Mouse (Mus musculus): ENCODE measurements around the gene Rfc5. TPM values are rescaled to one million over a fixed set of nuclear protein-coding genes. Genes with fewer than 3 reads are reported as not detected.

Gene Rfc5
- polyA plus RNA-seq, 1 experiment from 2014 or later: 151 TPM

DNA sequence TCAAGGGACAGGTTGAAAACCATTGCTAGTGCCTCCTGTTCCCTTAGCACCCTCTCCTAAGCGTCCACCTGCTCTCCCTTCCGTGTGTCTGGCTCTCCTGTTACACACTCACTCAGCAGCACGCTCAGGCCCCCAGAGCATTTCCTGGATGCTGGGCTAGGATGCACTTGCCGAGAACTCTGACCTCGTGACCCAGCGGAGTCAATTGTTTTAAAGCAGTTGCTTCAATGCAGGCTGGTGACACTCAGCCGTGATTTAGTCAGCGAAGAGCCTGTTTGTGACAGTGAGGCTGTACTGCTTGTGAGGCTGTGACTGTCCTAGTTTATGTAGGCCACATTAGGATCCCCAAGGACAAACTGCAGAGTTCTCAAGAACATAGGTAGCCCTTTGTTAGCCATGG, 21.6 kb downstream of the Rfc5 start:
- Histone ChIP-seq H3K27ac (replicated peaks) (no peak overlapping the region), H3K27me3 (ENCODE audit: low read depth, poor library complexity, severe bottlenecking) (no peaks in the 10 kb centered on the region), H3K4me1 (peaks cover 18% of the 10 kb centered on the region), H3K4me3 (no peak overlapping the region), H3K36me3 (peaks cover 82% of the 10 kb centered on the region), H3K9me3 (replicated peaks) (no peaks in the 10 kb centered on the region)
- no peak for DNase-seq (ENCODE audit: low spot score)
- 70% methylated on average over 8 of the region's 8 CpGs for WGBS

DNA sequence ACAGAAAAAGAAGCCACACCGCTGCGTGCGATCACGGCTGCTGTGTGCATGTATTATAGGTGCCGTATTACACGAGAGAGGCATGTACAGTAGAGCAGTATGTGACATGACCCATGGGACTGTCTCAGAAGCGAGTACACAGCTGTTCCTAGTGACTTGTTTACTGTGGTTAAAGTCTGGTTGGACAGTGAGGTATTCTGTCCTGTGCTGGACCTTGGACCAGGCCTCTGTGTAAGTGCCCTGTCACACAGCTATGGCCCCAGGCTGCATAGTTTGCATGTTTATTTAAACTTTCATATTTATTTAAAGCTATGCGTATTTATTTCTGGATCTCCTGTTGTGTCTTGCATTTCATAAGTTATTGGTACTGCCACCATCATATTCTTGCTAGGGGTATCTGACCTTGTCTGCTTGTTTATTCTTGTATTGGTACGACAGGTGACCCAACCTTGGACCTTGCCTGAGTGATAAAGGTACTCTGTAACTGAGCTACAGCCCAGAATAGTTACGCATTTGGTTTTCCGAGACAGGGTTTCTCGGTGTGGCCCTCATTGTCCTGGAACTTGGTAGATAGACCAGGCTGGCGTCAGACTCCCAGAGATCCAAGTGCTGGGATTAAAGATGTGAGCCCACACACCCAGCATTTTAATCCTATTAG, 22.8 kb downstream of the Rfc5 start:
- no peaks in the 10 kb centered on the region for H3K27me3 ChIP-seq (ENCODE audit: low read depth, poor library complexity, severe bottlenecking)
- H3K4me1 ChIP-seq: peaks cover 22% of the 10 kb centered on the region
- peaks cover 71% of the 10 kb centered on the region for H3K36me3 ChIP-seq
- H3K9me3 ChIP-seq (replicated peaks): no peaks in the 10 kb centered on the region
- no peak overlapping the region for H3K4me3 ChIP-seq
- DNase-seq (ENCODE audit: low spot score): no peak
- no peak overlapping the region for H3K27ac ChIP-seq (replicated peaks)
- WGBS: 92% methylated on average over 13 of the region's 13 CpGs

DNA sequence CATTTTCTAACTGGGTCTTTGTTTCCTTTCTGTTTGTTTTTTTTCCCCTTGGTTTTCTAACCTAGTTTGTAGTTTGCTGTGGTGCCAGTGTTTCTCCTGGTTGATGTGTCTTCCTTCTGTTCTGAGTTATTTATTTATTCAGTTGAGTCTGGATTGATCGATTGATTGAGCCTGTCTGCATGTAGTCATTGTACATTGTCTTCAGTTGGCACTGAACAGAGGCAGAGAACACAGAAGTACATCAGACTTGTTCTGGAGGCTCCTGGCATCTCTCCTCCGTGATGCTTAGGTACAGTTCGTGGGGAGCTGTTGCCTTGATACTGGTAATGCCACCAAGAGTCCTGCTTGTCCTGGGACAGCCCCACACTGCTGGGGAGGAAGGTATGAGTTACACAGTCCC, 24.0 kb downstream of the Rfc5 start:
- H3K27ac ChIP-seq (replicated peaks): no peak overlapping the region
- peaks cover 59% of the 10 kb centered on the region for H3K36me3 ChIP-seq
- no peak for DNase-seq (ENCODE audit: low spot score)
- WGBS: 85% methylated on average over 3 of the region's 3 CpGs
- no peak overlapping the region for H3K4me3 ChIP-seq
- H3K4me1 ChIP-seq: peaks cover 34% of the 10 kb centered on the region
- H3K27me3 ChIP-seq (ENCODE audit: low read depth, poor library complexity, severe bottlenecking): no peaks in the 10 kb centered on the region
- H3K9me3 ChIP-seq (replicated peaks): no peaks in the 10 kb centered on the region

DNA sequence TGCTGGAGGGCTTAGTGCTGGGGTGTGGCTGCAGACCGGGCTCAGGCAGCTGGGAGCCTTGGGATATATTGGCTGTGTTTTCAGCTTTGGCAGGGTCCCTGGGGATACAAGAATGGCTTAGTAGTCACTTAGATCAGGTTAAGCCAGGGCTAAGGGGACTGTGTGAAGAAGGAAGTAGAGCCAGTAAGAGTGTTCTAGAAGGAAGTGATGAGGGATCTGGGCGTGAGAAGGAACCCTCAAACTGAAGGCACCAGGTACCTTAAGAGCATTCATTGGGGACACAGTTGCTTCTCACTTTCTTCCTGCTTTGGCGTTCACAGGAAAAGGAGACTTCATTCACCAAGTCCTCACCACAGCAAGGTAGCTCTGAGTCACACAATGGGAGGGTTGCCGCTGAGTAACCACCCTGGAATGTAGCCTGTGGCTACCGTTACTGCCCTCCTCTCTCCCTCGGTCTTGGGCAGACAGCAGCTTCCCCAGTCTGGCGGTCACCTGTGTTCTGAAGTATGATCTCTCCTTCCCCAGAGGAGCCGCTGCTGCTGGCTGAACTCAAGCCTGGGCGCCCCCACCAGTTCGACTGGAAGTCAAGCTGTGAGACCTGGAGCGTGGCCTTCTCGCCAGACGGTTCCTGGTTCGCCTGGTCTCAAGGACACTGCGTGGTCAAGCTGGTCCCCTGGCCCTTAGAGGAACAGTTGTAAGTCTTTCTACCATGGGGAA, 25.6 kb downstream of the Rfc5 start:
- Histone ChIP-seq H3K4me3 (no peak overlapping the region), H3K27me3 (ENCODE audit: low read depth, poor library complexity, severe bottlenecking) (no peaks in the 10 kb centered on the region), H3K9me3 (replicated peaks) (no peaks in the 10 kb centered on the region), H3K36me3 (peaks cover 43% of the 10 kb centered on the region), H3K4me1 (peaks cover 48% of the 10 kb centered on the region), H3K27ac (replicated peaks) (no peak overlapping the region)
- 57% methylated on average over 15 of the region's 15 CpGs for WGBS
- DNase-seq (ENCODE audit: low spot score): no peak

DNA sequence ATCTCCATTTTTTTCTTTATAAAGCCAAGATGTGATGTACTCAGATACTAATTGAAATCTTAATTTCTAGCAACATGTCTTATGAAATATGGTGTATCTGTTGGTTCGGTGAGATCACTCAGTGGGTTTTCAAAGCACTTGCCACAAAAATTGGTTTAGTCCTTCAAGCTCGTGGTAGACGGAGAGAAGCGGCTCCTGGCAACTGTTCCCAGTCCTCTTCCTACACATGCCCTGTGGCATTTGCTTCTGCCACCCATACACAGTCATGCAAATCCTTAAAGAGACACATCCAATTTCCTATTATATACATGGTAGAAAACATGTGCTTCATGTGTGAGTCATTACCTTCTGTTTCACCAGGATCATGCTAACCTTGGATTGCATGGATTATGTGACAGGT, 27.3 kb downstream of the Rfc5 start:
- DNase-seq (ENCODE audit: low spot score): no peak
- 95% methylated on average over 4 of the region's 4 CpGs for WGBS
- Histone ChIP-seq H3K36me3 (peaks cover 30% of the 10 kb centered on the region), H3K9me3 (replicated peaks) (no peaks in the 10 kb centered on the region), H3K27me3 (ENCODE audit: low read depth, poor library complexity, severe bottlenecking) (no peaks in the 10 kb centered on the region), H3K4me1 (peaks cover 52% of the 10 kb centered on the region), H3K4me3 (no peak overlapping the region), H3K27ac (replicated peaks) (no peak overlapping the region)

DNA sequence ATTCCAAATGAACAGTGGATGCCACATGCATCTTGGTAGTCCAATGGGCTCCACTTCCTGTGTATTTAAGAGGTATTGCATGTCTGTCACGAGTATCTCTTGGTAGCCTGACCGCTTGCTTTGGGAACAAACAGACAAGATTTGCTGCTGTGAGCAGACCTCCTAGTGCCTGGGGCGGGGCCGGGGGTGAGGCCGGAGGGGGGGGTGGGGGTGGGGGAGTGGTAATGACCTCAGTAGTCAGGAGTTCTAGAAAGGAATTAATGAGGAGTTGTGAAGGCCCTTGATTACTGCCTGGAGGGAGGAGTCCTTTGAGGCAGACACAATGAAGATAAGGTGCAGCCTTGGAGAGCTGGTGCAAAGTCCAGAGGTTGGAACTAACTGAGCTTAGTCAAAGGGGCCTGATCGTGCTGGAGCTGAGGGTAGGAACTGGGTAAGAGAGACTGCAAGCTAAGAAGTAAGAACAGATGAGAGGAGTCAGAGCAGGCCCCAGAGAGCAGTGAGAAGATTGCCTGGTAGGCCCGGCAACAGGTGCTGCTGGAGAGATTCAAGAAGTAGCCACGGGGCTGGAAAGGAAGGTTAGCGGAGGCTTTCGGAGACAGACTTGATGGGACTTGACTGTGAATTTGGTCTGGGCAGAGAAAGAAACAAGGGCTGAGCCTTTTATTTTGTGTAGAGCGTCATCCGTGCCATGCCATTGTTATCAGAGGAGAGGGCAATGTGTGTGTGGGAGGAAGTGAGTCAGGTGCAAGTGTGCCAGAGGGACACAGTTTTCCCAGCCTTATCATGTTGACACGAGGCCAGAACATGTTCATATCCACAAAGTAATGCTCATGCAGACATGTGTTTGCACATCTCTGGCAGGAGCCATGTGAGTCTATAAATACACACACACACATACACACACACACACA, 28.0 kb downstream of the Rfc5 start:
- no peaks in the 10 kb centered on the region for H3K9me3 ChIP-seq (replicated peaks)
- peaks cover 25% of the 10 kb centered on the region for H3K36me3 ChIP-seq
- 55% methylated on average over 13 of the region's 13 CpGs for WGBS
- no peak for DNase-seq (ENCODE audit: low spot score)
- H3K27me3 ChIP-seq (ENCODE audit: low read depth, poor library complexity, severe bottlenecking): peaks cover under 1% of the 10 kb centered on the region; the same call in 1 of the 2 replicates
- H3K4me3 ChIP-seq: no peak overlapping the region
- peak overlapping the region; percentile 63 for H3K27ac ChIP-seq (replicated peaks)
- peaks cover 59% of the 10 kb centered on the region for H3K4me1 ChIP-seq

DNA sequence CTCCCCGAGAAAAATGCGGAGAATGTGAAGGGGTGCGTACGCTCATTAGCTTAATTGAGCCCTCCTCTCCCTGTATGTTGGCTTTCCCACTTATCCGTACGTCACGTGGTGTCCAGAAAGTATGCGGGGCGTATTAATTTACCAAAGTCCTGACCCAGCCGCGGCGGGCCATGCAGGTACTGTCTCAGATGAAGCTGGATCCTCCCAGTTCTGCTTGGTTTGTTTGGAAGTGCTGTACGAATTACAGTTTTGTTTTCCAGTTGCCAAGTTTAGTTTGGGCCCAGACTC, 28.7 kb downstream of the Rfc5 start:
- WGBS: 55% methylated on average over 13 of the region's 13 CpGs
- Histone ChIP-seq H3K9me3 (replicated peaks) (no peaks in the 10 kb centered on the region), H3K36me3 (peaks cover 20% of the 10 kb centered on the region), H3K4me3 (no peak overlapping the region), H3K4me1 (peaks cover 64% of the 10 kb centered on the region), H3K27me3 (ENCODE audit: low read depth, poor library complexity, severe bottlenecking) (peaks cover 7% of the 10 kb centered on the region), H3K27ac (replicated peaks) (no peak overlapping the region)
- no peak for DNase-seq (ENCODE audit: low spot score)

DNA sequence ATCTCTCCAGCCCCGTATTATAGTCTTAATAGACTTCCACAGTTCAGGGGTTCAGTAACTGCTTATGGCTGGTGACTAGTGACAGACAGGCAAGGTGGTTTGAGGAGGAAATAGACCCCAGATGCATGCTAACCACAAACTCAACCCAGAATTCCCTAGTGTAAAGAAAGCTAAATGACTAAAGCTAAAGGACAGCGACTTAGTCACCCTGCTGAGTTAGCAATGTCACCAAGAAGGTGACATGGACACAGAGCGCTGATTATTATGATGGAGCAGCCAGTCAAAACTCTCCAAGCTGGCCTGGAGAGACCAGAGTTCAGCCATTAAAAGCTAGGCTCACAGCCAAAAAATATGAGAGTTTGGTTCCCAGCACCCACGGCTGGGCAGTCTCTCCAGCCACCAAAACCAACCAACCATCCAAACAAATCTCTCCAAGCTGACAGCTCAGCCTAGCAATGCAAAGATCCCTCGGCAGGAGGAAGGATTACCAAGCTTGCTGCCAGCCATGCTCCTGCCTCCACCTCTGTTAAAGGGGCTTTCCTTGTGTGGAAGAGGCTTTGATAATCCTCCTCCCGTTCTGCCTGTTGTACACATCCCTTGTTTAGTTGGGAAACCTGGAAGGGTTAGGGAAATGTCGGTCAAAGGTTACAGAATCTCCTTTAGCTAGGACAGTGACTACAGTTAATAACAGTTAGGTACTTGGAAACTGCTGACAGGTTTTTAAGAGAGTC, 29.2 kb downstream of the Rfc5 start:
- Histone ChIP-seq H3K4me3 (0 out of 2 replicates have a peak overlapping the region, but pooled peaks have one; percentile 3), H3K9me3 (replicated peaks) (no peaks in the 10 kb centered on the region), H3K27ac (replicated peaks) (no peak overlapping the region), H3K27me3 (ENCODE audit: low read depth, poor library complexity, severe bottlenecking) (peaks cover 12% of the 10 kb centered on the region), H3K36me3 (peaks cover 15% of the 10 kb centered on the region), H3K4me1 (peaks cover 64% of the 10 kb centered on the region)
- WGBS: 37% methylated on average over 7 of the region's 7 CpGs
- DNase-seq (ENCODE audit: low spot score): no peak

DNA sequence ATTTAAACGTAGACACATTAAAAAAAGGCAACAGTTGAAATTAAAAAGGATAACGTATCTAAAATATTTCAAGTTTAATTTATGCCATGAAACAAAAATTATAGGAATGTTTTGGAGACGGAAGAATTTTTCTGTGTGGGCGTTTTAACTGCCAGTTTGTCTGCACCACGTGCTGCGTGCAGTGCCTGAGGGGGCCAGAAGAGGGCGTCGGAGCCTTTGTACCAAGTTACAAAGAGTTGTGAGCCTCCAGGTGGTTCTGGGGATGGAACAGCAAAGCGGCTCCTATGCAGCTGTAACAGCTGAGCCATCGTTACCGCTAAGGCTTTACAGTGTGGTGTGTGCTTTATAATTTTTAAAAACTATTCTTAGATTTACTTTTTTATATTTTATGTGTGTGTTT, 30.1 kb downstream of the Rfc5 start:
- Histone ChIP-seq H3K9me3 (replicated peaks) (no peaks in the 10 kb centered on the region), H3K27me3 (ENCODE audit: low read depth, poor library complexity, severe bottlenecking) (peaks cover 15% of the 10 kb centered on the region), H3K36me3 (peaks cover 5% of the 10 kb centered on the region), H3K4me3 (peak overlapping the region; percentile 96), H3K27ac (replicated peaks) (no peak overlapping the region), H3K4me1 (peaks cover 64% of the 10 kb centered on the region)
- WGBS: 37% methylated on average over 11 of the region's 11 CpGs
- peak; percentile 55 for DNase-seq (ENCODE audit: low spot score)

DNA sequence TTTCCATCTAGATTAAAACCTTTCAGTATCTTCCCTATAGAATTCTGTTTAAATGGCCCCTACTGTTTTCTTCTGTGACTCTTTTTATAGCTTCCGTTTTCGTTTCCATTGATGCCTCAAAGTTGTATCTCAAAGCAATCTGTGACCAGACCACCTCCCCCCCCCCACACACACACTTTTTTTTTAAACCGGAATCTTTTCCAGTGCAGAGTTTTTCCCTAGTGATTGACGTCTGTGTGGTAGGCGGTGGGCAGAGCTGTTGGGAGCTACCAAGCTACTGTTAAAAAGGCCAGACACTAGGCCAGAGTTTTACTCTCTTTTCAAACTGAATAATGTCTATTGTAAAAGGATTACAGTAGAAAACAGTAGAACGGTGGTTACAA, 30.6 kb downstream of the Rfc5 start:
- H3K27me3 ChIP-seq (ENCODE audit: low read depth, poor library complexity, severe bottlenecking): peaks cover 15% of the 10 kb centered on the region
- peaks cover under 1% of the 10 kb centered on the region; the same call in 1 of the 2 replicates for H3K36me3 ChIP-seq
- DNase-seq (ENCODE audit: low spot score): no peak
- peak overlapping the region; percentile 94; the same call in 1 of the 2 replicates for H3K27ac ChIP-seq (replicated peaks)
- H3K9me3 ChIP-seq (replicated peaks): no peaks in the 10 kb centered on the region
- WGBS: 14% methylated on average over 6 of the region's 6 CpGs
- H3K4me1 ChIP-seq: peaks cover 59% of the 10 kb centered on the region
- peak overlapping the region; percentile 96 for H3K4me3 ChIP-seq

DNA sequence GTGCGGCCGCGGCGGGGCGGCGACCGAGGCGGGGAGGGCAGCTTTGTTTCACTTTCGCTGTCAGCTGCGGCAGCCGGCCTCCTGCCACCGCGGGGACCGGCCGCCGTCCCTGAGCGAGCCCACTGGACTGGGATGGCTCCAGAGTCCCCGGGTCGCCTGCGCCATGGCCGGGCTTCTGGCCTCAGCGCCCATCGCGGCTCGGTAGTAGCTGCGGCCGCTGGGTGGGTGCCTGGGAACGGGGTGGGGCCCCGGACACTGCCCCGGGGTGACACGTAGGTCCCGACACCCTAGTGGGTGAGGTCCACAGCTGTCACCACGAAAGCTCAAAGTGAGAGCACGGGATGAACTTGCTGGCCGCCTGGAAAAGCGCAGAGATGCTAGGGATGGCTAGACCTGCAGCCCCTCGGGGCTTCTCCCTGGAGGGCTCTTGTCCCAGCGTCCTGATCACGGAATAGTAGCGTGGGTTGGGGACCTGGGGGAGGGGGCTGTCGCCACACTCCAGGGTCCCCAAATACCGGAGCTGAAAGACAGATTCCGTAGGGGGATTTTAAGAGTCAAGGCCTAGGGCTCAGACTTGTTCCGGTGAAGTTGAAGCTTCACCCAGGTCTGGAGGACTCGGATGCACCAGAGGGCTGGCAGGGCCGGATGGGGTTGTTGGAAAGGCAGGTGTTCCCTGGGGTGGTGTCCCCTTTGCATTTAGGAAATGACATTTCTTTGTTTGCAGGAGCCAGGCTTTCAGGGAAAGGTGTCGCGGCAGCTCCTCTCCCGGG, 31.2 kb downstream of the Rfc5 start:
- peak overlapping the region; percentile 96 for H3K4me3 ChIP-seq
- no peaks in the 10 kb centered on the region for H3K9me3 ChIP-seq (replicated peaks)
- H3K27me3 ChIP-seq (ENCODE audit: low read depth, poor library complexity, severe bottlenecking): peaks cover 15% of the 10 kb centered on the region
- no peaks in the 10 kb centered on the region for H3K36me3 ChIP-seq
- DNase-seq (ENCODE audit: low spot score): peak; percentile 73
- under 1% methylated on average over 49 of the region's 49 CpGs for WGBS
- H3K4me1 ChIP-seq: peaks cover 53% of the 10 kb centered on the region
- peak overlapping the region; percentile 94 for H3K27ac ChIP-seq (replicated peaks)

DNA sequence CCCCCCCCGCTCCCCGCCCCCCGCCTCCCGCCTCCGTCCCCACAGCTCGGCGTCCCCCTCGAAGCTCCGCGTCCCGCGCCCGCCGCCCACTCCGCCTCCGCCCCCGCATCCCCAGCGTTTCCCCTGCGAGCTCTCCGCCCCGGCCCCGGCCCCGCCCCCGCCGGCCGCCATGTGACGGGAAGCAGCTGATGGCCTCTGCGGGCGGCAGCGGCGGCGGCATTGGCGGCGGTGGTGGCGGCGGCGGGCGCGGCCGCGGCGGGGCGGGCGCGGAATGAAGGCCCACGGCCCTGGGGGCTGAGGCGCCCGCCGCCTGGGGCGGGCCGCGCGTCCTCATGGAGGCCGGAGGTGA, 31.7 kb downstream of the Rfc5 start, which contains the start of gene Wsb2:
TSS of gene Wsb2 (plus strand) at position 176 of the 349 bp plus-strand sequence.
- Histone ChIP-seq H3K9me3 (replicated peaks) (no peaks in the 10 kb centered on the region), H3K4me1 (peaks cover 53% of the 10 kb centered on the region), H3K4me3 (peak within 1 kb of the TSS; percentile 96), H3K27ac (replicated peaks) (peak within 1 kb of the TSS; percentile 94), H3K27me3 (ENCODE audit: low read depth, poor library complexity, severe bottlenecking) (peaks cover 15% of the 10 kb centered on the region), H3K36me3 (no peaks in the 10 kb centered on the region)
- peak; percentile 86 for DNase-seq (ENCODE audit: low spot score)
- 0% methylated on average over 31 of the region's 54 CpGs for WGBS

Measured in midbrain, embryonic 10.5 days (tissue).